Mouse (Mus musculus) layer of hippocampus, adult 9-10 months (tissue): ENCODE data around the gene Fads2.
"Not testable (repeated sequence)": the region's sequence is repeated elsewhere in the genome, so short reads cannot be mapped to it uniquely, and the experiment has no call there.

ENCODE experiments used
- DNase-seq: peaks from one replicate; pipeline ENCODE4 v3.0.0; 2022; ENCODE audit warnings: low spot score

Gene Fads2

DNA sequence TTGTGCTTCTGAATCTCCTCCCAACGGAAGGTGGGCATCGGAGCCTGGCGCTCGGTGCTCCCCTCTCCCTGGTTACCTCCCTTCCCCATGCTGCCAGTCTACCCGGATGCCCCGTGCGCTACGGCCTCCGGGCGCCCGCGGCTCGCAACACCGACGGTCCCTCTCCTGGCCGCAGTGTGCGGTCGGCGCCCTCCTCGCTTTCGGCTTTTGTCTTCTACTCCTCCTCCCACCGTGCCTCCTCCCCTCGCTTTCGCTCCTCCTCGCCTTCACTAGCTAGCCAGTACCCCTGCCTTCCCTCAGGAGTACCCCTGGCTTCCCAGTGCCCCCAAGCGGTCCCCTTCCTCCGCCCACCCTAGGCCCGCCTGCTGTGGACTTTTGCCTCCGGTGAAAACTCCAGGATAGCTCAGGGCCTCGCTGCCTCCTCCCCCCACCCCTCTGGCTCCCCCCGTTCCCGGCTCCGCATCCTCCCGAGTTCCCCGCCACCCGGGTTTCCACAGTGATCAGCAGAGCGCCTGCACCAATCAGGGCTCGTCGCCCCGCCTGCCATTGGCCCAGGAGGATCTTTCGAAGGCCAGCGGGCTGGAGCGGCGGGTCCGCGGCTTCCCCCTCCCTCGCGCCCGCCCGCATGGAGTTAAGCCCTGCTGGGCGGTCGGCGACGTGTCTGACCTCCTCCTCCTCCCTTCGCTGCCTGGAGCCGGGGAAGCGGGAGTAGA lies at the start of gene Fads2:
Gene Fads2 (minus strand): TSS at position 406 of the 713 bp plus-strand sequence.
- peak; percentile 65 for DNase-seq

DNA sequence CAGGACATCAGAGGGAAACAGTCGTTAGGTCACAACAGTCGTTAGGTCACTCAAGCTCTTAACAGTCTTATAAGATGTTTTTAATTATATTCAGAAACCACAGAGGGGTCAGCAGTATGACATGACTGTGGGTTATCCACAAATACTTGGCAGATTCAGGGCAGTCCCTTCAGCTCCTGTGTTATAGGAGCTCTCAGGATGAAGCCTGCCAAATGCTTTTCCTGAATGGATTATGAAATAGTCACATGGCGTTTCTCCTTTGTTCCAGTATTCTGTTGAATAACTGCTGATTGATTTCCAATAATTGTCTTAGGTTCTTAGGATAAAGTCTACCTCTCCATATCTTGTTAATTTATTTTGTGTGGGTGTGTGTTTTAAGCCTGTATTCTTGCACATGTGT lies 47.6 kb upstream of the Fads2 start:
- DNase-seq, result no peak

DNA sequence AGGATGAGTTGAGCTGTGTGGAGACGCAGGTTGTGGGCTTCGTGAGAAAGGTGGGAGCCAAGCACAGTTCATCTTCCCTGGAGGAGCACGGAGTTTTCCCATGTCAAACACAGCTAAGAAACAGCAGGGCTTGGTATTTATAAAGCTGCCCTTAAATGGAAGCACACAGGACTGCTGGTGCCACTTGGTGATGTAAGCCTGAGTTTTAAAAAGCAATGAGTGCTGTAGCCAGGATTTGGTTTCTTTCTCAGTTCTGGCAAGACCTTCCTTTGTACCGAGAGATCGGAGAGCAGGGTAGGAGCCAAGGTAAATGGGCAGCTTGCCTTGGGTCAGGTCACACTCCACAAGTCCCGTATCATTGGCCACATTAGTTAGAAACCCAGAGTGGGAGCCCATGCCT lies 47.0 kb upstream of the Fads2 start:
- no peak for DNase-seq

DNA sequence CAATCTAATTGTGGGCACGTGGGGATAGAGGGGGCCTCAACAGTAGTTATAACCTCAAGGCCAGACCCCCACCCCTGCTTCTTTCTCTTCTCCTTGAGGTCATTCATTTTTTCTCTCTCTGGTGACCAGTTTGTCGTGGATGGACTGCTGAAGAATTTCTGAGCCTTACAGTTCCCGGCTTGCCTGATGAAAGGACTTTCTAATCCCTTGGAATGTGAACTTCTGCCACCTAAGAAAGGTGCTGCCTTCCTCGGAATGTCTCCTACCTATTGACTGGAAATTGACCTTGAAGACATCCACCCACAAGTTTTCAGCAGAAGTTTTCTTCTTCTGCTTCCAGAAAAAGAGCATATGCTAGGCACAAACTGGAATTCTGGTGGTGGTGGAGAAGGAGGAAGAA lies 42.9 kb upstream of the Fads2 start:
- no peak for DNase-seq

DNA sequence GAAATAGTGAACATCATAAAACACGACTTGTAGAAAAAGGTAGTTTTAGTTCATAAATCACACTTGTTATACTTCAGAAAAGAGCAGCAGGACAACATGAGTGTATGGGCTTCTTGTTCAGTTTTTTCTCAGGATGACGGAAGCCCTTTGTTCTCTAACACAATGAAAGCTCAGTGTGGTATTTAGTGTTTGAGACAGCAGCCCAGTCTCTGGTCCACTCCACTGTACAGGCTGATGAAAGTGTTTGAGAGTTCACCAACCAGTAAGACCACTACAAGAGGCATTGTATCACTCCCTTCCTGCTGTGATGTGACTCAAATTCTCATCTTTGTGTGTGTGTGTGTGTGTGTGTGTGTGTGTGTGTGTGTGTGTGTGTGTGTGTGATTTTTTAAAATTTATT lies 42.1 kb upstream of the Fads2 start:
- no peak for DNase-seq

DNA sequence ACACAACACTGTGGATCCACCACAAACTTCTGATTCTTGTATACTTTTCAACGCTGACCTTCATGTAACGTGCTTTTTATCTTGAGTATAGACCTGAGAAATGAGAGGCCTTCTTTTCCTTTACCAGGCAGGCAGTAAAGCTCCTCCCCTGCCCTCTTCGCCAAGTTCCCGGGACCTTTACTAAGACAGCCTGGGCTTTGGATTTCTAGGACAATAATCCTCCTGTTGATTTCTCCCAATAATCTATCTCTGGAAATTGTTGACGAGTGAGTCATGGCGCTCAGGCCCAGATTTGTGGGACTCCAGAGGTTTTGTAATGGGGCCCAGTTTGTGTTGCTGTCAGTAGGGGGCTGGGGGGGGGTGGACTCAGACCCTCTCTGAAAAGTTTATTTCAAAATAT lies 38.2 kb upstream of the Fads2 start:
- no peak for DNase-seq

DNA sequence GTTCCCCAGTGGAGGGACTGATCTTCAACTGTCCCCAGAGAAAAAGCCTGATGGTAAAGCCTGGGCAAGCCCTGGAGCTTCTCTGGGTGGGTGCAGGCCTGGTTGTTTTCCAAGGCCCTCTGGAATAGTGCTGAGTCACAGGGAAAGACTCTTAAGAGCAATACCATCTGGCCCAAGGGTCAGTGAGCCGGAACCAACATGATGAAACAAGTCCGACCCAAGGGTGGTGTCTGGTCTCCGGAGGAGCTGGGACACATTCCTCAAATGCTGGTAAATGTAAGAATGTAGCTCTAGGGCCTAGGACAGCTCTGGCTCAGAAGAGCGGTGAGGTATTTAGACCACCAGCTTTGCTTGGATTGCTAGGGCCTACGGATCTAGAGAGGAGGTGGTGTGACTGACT lies 35.9 kb upstream of the Fads2 start:
- DNase-seq, result no peak

DNA sequence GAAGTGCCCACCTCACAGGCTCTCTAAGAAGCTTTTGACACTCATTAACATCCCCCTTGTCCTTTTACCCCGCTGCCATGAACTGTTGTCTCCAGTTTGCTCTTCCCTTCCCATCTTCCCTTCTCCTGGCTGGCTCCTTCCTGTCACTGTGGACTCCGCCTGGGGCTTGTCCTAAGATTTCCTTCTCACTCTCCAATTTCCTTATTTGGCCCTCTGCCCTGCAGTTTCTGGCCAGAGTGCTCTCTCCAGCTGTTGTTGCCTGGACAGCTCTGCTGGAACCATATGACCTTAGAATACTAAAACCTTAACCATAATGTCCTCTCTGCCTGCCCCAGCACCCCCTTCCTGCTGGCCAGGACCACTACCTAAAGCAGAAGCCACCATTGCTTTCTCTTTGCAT lies 33.1 kb upstream of the Fads2 start:
- no peak for DNase-seq

DNA sequence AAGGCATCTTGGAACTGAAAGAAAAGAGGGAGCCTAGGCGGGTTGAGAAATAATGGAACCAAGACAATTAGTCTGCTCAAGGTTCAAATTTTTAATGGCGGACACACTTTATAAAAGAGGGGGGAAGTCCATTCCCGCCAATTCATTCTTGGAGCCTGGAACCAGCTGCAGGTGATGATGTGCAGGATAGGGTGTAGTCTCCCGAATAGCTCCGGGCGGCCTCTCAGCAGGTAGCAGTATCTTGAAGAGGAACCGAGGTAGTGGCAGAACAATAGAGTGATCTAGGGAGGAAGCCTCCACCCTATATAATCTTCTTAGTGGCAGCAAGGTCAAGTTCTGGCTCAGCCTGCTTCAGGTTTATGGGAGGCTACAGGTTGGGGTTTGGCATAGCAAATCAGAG lies 28.0 kb upstream of the Fads2 start:
- not testable (repeated sequence) for DNase-seq

DNA sequence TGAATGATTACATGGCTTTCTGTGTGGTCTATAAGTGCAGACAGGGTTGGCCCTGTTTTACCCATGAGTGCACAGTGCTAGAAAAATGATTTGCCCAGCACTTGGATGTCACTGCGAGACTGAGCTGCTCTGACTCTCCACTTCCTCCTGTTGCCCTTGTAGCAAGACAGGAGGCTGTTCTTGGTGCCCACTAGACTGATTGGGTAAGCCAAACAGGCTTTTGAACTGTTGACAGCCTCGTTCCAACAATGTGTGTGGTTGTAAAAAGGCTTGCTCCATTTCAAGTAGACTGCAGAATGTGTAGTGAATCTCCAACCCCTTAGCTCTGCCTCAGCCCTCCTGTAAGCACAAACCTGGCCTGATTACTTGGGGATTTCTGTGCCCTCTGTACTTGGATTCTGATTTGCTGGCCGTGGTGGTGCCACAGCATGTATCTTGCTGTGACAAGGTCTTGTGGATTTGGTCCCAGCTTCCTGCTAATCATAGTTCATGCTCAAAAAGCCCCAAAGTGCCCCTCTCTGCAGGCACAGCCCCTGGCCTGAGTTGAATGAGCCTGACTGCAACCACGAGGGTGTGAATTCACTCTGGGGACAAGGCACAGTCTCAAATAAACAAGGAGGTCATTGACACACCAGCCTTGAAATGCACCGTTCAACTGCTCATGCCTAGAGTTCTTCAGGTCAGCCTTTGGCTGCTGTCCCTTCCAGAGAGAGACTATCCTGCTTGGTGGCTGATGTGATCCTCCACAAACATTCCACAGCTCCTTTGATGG lies 25.1 kb upstream of the Fads2 start:
- DNase-seq, result no peak

DNA sequence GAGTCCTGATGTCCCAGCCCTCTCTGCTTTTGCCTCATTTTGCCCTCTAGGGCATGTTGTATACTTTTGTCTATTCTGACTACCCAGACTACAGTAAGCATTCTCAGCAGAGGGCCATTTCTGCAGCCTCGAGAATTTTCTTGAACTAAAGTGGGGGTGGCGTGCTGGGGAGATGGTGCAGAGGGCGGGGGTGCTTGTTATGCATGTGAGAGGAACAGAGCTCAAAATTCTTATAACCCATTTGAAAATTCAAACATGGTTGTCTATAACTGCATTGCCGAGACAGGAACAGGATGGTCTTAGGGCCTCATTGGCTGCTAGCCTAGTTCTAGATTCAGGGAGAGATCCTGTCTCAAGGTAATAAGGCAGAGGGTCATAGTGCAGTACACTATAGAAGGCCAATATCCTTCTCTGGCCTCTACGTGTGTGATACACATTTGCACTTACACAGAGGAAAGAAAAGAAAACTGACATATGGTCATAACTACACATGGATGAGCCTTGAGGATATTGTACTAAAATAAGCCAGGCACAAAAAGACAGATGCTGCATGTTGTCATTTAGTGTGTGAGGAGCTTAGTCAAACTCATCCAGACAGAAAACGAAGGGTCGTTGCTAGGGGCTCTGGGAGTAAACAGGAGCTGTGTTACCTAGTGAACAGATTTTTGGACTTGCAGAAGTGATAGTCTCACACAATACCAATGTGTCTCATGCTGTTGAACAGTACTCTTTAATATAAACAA lies 22.5 kb upstream of the Fads2 start:
- peak; percentile 25 for DNase-seq

DNA sequence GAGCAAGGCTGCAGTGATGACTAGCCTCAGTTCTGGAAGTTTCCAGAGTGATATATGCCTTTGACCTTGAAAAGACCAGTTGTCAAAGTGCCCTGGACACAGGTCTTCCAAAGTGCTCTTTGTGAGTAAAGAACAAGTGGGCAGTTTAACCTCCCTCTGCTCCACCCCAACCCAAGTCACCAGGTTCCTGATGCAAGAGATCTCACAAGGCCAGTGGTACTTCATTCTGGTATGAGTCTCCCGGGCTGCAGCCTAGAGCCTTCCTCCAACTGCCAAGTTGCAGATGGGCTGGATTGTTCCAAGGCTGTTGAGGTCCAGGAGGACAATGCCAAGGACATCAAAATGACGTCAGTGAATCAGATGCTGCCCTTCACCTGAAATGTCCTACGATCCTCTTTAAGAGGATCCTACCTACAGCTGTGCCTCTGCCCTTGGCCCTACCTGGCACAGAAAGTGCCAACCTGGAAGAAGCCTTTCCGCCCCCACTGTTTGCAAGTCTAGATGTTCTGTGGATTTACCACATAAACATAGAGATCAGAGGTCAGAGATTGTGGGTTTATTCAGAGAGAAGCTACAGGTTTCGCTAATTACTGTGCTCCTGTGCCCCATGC lies 20.6 kb upstream of the Fads2 start:
- no peak for DNase-seq

DNA sequence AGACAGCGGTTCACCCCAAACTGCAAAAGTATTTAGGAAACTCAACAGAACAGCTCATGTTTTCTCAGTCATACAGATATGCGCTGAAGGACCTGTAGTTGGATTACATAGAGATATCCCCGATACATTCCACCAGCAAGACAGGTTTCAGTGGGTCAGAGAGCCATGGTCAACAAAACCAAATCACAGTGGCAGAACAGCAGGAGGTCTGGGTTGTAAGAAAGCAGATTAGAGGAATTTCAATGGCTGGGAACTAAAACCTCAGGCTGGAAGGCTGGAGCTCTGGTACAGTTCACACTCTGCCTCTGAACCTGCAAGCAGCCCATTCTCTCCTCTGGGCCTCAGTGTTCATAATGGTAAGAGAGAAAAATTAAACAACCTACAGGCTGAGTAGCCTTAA lies 15.1 kb upstream of the Fads2 start:
- DNase-seq, result no peak

DNA sequence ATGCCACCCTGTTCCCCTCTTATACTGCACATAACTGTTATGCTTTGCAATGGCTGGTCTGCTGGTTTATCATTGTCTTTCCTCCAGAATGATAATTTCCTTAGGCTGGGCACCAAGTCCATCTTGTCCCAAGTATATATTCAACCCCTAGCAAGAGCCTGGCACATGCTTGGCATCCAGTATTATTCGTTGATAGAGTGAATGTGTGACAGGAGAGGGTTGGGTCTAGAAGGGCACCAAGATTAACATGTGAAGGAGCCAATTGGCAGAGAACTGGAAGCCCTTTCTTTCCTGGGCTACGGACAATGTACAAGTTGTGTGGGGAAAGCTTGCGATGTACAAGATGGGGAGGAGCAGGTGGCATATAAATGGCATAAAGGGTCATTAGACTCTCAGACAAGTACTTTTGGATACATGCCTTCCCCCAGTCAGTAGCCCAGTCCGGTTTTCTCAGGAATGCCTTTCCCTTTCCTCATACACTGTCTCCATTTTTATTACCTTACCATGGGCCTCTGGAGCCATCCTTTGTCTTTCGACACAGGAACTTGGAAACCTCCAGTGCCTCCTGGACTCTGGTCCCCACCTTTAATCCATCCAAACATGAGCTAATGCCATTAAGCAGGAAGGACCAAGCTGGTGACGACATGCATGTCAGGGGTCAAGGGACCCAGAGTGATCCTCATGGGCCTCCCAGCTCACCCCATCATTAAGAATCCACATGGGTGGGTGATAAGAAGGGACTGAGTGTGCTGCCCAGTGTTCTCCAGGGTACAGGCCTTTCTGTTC lies 14.0 kb upstream of the Fads2 start:
- no peak for DNase-seq

DNA sequence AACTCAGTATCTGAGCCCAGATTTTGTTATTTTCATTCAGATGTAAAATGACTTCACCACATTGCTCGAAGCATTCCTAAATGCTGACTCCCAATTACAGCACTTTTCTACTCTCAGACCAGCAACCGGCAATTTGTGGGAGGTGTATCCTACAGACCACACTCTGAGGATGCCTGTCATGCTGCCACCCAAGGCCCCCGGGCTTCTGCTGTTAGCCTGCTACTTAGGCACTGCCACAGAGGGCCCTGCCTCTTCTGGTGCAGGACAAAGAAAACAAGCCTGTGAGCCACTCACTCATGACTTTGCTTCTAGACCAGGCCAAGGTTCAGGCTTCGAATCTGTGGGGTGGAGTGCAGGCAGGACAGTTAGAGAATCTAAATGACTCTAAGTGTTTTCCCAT lies 11.4 kb upstream of the Fads2 start:
- DNase-seq, result no peak

DNA sequence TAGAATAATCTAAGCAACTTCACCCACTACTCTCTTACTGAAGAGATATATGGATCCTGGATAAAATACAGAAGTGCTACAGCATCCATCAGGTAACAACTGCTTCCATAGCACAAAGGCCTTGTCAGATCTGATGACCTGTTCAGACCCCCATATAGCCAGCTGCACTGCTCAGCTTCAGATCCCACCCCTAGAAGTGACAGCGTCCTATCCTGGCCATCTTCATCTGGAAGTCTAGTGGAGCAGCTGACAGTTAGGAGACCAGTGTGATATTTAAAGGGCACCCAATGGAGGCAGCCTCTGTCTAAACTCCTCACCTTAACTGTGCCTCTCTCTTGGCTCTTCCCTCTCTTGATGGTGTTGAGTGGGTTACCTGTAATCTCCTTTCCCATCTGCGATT lies 7.1 kb upstream of the Fads2 start:
- DNase-seq, result no peak

DNA sequence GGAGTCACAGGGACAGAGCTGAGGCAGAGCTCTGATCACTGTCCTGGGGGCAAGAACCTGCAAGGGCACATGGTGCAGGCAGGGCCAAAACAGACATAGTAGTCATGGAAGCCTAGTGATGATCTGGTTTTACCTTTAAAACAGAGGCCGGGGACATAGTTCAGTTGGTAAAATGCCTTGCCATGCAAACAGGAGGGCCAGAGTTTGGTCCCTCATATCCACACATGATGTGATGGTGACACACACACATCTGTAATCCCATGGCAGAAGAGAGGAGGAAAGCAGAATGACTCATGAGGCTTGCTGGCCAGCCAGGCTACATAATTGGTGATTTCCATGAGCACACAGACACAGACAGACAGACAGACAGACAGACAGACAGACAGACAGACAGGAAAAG lies 6.6 kb upstream of the Fads2 start:
- DNase-seq, result no peak

DNA sequence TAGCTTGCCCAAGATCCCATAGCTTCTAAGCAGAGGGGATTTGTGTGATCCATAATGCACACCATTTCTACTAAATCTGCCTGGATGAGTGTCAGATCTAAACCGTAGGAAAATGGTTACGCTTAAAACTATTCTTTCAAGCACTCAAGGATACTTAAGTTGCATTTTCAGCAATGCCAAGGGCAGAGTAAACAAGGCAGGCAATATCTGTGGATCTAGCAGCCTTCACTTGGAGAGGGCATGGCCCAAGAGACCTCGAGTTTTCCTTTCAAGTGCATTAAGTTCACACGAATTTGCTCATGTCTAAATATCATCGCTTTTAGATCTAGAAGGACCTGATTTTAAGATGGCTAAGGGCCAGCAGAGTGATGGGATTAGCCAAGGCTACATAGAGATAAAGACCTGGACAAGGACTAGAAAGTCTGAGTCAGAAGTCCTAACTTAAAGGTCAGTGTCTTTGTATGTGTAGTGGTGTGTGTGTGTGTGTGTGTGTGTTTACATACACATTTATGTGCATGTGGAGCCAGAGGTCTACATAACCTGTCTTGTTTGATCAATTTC lies 5.6 kb upstream of the Fads2 start:
- no peak for DNase-seq

DNA sequence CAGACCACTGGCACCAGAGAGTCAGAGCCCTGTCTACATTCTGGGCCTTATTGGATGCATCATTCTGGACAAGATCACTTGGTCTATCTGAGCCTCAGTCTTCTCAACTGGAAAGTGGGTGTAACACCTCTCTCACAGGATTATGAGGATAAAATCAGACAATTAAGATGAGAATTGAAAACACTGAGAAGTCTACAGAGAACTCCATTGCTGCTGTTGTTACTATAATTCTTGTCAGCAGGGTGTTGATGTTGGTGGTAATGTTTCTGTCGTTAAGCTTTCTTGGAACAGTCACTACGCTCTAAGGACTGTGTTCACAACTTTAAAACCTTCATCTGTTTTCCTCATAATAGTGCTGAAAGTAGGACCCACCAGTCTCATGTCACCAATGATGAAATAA lies 5.1 kb upstream of the Fads2 start:
- no peak for DNase-seq

DNA sequence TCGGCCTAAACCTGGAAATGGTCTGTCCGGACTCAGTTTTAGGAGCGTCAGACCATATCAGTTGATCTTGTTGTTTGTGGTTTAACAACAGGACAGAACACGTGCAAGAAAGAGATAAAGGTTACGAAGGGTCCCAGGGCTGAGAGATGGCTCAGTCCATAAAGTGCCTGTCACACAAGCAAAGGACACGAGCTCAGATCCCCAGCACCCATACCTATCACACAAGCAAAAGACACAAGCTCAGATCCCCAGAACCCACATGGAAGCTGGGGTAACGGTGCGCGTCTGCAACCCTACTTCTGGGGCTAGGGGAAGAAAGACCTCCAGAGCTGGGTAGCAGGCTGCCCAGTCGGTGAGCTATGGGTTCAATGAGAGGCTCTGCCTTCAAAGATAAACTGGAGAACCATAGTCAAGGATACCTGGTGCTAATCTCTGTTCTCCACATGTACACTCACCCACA lies 3.5 kb upstream of the Fads2 start:
- no peak for DNase-seq

DNA sequence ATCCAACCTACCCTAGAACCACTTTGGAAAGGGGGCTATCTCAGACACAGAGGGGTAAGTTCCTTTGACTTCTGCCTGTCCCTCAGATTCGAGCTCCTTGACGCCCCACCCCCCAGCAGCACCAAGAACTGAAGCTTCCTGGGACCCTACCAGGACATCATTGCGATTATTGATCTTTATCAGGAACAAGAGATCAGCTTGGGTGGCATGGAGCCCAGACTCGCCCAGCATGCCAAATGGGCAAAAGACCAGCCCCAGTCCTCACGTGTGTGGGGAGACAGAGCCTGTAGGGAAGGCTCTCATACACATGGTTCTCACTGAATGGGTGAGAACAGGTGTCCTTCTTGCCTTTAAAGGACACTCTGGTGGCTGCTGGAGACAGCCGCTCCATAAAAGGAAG lies 2.7 kb upstream of the Fads2 start:
- DNase-seq, result no peak
